Mouse (Mus musculus) liver, embryonic 14.5 days (tissue): ENCODE data around the gene Ift80.

Source experiments
- CTCF ChIP-seq: IDR thresholded peaks from 2 replicates; pipeline ENCODE4 v1.5.1; 2016; ENCODE audit warnings: antibody characterized with exemption, low read depth, control low read depth
- EP300 ChIP-seq: IDR thresholded peaks from 2 replicates; pipeline ENCODE4 v1.6.1; 2016; ENCODE audit warnings: antibody characterized with exemption, low read depth

DNA sequence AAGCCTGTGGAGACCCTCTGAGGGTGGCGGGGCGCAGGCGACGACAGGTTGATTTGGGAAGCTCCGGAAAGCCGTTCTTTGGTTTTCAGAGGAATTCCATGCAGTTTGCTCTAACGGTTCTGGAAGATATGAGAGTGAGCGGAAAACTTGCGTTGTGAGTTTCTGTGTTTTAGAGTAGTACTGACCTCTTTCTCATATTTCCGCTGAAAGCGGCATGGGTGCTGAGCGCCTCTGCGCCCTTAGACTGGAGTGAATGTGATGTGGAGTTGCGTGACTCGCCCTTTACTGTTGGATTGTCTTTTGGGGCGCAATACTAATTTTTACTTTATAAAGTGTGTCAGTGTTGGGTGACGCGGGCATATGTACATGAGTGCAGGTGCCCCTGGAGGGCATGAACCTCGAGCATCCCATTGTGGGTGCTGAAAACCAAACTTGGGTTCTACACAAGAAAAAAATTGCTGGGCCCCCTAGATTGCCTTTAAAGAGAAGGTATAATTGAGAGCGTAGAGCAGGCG lies 1.9 kb upstream of the Ift80 start:
- TF ChIP-seq CTCF (no peak), EP300 (no peak)
